Mouse (Mus musculus): Measurements from ENCODE around the gene Myl9. TPM values are rescaled to one million over a fixed set of nuclear protein-coding genes. Genes with fewer than 3 reads are reported as not detected.
"Not testable (repeated sequence)": the region's sequence is repeated elsewhere in the genome, so short reads cannot be mapped to it uniquely, and the experiment has no call there.

Myl9 gene
- total RNA-seq, 2 experiments from 2014 or later: 274 to 290 TPM

DNA sequence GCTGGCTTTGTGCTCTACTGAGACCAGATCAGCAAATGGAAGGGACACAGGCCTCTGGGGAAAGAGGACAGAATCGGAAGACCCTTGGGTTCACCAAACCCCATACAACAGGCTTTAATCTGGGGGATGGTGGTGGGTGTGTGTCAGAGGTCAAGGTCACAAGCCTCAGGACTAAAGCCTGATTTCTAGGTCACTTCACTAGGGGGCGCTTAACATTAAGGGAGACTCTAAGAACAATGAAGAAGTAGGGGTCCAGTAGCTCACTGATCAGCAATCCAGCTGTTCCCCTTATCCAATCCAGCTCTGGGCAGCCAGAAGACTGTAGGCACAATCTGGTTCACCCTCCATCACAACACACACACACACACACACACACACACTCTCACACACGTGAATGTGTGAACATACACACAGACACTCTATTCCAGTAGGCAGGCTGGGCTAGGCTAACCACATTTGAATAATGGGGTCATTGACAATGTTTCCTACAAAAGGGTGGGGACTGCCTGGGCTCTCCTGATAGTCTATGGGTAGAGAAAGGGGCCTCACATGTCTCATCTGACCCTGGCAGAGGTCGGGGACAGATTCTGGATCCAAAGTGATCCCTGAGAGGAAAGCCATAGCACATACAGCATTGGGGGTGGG, 6.7 kb downstream of the Myl9 start:
- intact Hi-C loops (cut with DNase I): no loop called here
- no peak for DNase-seq

DNA sequence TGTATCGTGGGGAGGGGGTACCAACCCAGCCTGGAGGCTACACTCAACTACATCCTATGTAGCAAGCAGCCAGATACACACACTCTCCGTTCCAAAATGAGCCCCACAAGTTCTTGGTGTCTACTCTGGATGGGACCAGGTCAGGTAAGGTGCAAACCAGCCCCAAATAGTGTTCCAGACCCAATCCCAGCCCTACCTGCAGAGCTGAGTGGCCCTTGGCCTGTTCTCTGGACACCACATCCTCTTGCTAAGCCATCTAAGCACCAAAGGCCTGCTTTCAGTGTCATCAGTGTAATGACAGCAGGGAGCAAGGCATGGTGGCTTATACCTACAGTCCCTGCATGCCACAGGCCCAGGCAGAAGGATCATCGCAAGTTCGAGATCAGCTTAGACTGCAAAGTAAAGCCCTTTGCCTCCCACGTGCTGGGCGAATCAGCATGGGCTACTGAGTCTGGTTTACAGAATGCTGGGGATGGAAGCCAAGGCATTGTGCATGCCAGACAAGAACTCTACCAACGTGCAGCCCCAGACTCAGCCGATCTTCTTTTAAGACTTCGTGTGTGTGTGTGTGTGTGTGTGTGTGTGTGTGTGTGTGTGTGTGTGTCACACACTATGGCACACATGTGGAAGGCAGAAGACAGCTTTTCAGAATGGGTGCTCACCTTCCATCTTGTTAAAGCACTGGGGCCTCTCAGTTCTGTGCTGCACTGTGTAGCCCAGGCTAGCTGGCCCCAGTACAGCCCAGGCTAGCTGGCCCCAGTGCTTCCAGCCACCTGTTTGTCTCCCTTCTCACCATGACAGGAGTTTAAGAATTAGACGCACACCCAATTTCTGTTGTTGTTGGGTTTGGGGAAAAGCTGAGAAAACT, 7.5 kb downstream of the Myl9 start:
- no peak for DNase-seq
- intact Hi-C loops (cut with DNase I): no loop called here

- intact Hi-C loops (cut with DNase I): no loop called here
- peak in 1 of 2 experiments; percentile 16 for DNase-seq
These were observed 8.1 kb downstream of the Myl9 start for GRCm38 (mm10) chr2:156783349-156783728.

DNA sequence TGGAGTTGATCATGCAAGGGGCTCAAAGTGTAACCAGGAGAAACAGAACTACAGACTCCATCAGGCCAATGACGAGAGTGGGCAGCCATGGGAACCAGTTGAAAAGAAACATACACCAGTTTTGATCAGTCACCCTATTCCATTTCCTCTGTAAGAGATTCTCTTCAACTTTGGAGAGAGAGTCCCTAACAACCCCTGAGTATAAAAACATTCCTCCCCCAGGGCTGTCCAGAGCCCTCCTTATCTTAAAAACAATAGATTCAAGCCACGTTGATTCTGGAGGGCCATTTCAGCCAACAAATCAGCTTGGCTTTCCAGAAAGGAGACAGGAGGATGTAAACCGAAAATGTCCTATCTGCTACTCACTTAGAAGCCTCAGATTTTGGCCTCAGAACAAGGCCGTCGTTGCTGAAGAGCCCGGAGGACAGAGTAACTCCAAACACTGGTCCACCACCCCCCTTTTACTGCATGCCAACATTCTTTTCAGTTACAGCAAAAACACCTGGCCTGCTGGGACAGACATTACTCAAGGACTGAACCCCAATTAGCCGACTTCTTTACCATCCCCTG, 8.9 kb downstream of the Myl9 start:
- DNase-seq: no peak
- intact Hi-C loops (cut with DNase I): no loop called here

DNA sequence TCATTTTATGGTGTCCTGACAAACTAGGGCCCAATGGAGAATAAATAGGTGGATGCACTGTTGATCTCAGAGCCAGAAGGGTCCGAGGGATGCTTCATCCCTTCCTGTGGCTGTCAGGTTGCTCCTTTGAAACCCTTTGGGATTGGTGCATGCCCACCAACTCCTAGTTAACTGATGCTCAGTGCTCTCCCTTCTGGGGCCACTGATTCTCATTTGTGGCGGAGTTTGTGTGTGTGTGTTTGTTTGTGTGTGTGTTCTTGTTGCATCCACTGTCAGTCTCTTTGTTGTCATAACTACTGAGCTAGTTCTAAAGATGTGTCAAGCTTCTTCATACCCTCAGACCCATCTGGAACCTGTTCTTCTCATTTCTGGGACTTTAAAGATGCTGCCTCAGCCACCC, 9.7 kb downstream of the Myl9 start:
- intact Hi-C loops (cut with DNase I): no loop called here
- no peak for DNase-seq

DNA sequence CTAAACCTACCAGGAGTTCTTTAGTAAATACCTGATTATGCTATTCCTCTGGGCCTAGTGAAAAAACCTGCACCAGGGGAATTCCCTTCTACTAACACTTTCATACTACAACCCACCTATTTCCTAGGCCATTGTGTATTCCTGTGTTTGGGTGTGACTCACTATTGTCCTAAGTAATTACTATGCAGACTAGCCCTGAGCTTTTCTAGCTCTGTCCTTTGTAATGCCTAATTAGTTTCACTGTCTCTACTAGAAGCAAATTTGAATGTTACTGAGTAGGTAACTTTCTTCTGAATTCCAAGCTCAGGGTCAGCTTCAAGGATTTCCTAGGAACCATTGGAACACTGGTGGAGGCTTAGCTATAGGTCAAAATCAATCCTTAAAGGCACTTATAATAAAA, 11.1 kb downstream of the Myl9 start:
- intact Hi-C loops (cut with DNase I); DNase-seq: not testable (repeated sequence)

DNA sequence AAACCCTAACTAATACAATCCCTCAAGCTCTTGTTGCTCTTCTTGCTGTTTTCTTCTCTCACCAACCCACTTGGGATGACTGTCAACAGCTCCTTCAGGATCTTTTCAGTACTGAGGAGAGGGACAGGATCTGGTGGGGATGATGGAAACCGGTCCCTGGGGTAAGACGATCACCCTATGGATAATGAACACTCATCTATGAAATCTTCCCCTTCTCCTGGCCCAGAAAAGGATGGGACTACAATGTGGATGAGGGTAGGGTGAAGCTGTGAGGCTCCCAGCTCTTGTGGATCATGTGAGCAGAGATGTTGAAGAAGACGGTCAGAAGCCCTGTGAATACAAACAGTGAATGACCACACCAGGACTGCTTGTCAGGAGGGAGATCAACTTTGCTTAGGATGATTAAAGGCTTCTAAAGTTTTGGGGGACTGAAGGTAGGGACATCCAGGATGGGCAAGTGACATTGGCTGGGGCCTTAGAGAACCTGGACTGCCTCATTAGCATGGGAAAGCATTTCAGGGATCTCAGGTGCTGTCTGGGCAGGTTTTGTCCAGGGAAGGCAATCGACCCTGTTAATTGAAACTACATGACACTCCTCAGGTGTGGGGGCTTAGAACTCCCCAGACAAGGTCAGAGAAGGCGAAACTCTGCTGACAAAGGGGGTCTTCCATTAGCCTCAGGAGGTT, 12.0 kb downstream of the Myl9 start:
- intact Hi-C loops (cut with DNase I): no loop called here
- no peak for DNase-seq

DNA sequence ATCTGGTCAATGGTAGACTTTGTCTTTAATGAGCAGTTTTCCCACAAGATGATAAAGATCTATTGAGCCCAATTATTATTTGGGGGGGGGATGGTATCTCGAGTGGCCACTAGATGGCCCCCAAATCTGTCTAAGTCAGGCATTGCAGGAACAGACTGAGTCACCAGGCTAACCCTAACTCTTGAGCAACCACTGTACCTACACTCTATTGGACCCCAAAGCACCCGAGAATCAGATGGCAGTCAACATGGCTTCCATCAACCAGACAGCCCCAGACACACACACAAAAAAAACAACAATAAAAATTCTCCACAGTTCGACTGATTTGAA, 12.5 kb downstream of the Myl9 start:
- DNase-seq: no peak
- intact Hi-C loops (cut with DNase I): no loop called here

- intact Hi-C loops (cut with DNase I): no loop called here
- DNase-seq: no peak
These were observed 13.6 kb downstream of the Myl9 start for GRCm38 (mm10) chr2:156788836-156789235.

DNA sequence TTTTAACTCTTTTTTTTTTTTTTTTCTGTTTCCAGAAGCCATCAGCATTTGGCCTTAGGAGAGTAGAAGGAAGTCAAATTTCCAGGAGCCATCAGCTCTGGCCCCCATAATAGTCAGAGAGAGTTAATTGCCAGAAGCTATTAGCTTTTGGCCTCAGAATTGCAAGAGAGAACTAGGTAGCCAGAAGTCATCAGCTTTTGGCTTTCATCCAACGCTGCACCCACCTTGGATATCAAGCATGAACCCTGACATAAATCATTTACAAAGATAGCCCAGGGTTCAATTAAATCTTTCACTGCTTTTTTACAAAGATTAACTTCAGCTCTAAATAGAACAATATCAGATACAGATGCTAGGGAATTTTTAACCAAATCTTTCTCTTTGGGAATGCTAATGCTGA, 23.3 kb downstream of the Myl9 start:
- DNase-seq: no peak
- intact Hi-C loops (cut with DNase I): no loop called here

DNA sequence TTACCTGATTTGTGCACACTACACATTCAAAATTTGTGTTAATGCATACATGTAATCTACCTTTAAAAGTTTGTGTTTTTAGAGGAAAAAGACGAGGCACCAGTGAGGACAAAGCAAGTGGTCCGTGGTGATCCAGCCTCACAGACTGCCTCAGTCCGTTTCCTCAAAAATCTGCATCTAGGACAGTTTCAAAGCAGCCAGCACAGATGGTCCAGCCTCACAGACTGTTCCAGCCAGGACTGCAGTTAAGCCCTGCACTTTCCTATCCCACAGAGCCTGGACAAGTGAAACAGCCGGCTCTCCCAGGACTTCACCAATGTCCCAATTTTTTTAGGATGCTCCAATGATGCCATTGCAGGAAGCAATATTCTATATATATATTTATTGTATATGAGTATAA, 25.8 kb downstream of the Myl9 start:
- intact Hi-C loops (cut with DNase I): no loop called here
- no peak for DNase-seq

DNA sequence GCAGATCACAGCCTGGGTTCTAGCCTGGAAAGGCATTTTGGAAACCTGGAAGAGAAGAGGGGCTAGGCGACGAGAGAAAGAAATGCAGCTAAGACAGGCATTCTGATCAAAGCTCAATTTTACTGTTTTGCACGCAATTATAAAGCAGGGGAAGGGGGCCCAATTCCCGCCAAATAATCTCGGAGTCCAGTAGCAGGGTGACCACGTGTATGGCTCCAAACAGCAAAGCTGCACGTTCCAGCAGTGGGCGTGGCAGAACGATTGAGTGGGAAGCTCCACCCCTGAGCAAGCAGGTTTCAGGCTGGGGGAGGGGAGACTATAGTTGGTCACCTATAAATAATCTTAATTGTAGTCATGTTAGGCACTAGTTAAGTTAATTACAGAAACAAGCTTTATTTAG, 26.9 kb downstream of the Myl9 start:
- intact Hi-C loops (cut with DNase I); DNase-seq: not testable (repeated sequence)

DNA sequence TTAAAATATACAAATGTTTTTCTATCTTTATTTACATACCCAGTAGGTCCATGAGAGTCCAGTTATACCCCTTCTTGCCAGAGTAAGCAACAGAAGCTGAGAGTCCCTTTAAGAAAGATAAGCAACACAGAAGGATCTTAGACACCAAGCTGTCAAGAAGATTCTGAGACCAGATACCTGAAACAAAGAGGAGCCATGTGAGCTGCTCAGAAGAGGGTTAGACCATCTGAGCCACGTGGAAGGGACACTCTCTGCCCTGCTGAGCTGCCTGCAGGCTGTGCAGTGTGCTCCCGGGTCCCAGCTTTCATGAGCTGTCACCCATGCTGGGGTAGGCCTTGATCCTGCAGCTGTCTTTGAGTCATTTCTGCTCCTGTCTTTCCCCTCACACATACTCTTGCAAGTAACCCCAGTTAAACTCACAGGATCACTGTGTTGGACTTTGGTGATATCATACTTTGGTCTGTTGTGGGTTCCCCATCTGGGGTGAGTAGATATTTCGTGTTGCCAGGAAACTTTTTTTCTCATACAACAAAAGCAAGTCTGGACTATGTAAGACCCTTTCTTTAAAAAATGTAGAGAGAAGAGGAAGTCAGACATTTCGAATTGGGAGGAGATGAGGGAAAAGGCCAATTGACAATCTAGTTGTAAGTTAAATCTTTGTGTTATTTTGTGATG, 28.6 kb downstream of the Myl9 start:
- DNase-seq: no peak
- intact Hi-C loops (cut with DNase I): no loop called here

DNA sequence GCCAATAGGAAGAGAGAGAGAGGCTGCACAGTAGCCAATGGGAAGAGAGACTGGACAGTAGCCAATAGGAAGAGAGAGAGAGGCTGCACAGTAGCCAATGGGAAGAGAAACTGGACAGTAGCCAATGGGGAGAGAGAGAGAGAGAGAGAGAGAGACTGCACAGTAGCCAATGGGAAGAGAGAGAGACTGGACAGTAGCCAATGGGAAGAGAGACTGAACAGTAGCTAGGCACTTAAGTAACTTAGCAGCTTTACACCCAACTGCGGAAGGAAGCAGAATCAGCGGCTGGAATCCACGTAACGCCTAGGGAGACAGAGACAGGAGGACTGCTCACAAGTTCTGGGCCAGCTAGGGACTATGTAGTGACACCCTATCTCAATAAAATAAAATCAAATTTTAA, 29.4 kb downstream of the Myl9 start:
- intact Hi-C loops (cut with DNase I): no loop called here
- DNase-seq: no peak

- intact Hi-C loops (cut with DNase I): loop anchor here (5.0 kb wide), 2 partner anchors 190 to 290 kb away; no protein-coding TSS in a partner anchor
- DNase-seq: no peak
These were observed 31.7 kb downstream of the Myl9 start for GRCm38 (mm10) chr2:156806886-156807285.

- peak; percentile 64 to 79 for DNase-seq
- intact Hi-C loops (cut with DNase I): loop anchor here (1.0 to 5.0 kb wide), 3 partner anchors 47 to 288 kb away; no protein-coding TSS in a partner anchor
These were observed 34.4 kb downstream of the Myl9 start for GRCm38 (mm10) chr2:156809579-156809978.

DNA sequence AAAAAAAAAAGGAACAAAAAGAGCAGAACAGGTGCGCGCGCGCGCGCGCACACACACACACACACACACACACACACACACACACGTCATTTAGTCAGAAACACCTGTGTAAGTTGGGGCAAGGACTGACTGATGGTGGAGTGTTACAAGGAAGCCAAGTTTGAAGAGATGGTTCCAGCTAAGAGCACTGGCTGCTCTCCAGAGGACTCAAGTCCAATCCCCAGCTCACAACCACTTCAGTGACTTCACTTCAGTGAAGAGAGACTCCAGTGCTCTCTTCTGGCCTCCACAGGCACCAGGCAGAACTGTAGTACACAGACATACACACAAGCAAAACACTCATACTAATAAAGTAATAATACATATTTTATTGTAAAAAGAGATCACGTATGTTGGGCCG, 35.5 kb downstream of the Myl9 start:
- intact Hi-C loops (cut with DNase I): no loop called here
- DNase-seq: no peak

- intact Hi-C loops (cut with DNase I): no loop called here
- DNase-seq: no peak
These were observed 36.3 kb downstream of the Myl9 start for GRCm38 (mm10) chr2:156811556-156811955.

DNA sequence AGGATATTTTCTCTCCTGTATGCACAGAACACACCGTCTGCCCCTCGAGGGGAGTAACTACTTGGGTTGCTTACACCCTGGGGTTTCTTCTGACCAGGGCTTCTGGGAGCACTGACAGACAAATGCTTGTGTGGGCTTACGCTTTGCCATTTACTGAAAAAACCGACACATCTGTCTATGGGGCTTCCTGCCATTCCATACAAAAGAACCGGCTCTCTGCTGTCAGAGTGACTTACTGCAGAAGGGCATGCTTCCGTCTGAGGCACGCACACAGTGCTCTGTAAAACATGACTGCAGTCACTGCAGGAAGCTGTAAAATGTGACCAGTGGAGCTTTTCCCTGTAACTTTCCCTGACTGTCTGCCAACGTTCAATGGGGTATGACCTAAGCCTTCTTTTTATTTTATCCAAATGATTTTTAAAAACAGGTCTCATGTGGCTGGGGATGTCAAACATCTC, 39.2 kb downstream of the Myl9 start:
- intact Hi-C loops (cut with DNase I): no loop called here
- peak in 1 of 2 experiments; percentile 10 for DNase-seq

DNA sequence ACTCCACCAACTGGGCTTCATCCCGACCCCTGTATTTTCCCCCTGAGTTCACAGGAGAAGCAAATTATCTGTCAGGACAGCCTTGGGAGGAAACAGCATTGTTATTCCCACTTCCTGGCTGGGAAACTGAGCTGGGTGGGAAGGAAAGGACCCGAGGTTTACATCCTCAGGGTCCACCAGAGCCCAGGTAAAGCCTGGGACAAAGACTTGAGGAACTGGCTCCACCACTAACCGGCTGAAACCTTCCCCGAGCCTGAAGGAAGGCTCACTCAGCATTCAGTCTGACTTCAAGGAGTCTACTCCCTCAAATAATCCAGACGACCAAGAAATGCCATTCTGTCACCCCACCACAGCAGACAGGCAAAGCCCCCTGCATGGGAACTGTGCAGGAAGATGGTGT, 39.7 kb downstream of the Myl9 start:
- intact Hi-C loops (cut with DNase I): no loop called here
- no peak for DNase-seq

DNA sequence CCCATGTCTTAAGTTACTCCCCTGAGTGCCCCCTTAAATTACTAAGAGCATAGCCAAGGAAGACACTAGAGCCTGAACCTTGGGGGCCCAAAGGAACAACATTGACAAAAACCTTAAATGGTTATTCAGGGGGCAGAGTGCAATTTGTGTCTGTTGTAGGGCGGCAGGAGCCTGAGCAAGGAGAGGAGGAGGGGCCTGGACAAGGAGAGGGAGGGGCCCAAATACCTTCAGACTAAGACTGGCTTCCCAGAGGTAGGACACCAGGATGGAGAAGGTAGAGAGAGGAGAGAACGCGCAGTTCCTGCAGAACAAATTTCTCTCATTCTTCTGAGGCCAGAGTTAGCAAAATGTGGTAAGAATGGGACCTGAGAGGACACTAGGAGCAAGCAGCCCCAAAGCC, 40.2 kb downstream of the Myl9 start:
- intact Hi-C loops (cut with DNase I): no loop called here

More for the DNA sequence above, 40.2 kb downstream of the Myl9 start:
- DNase-seq: no peak

Measured in heart, postnatal 14 days (tissue).